Mouse (Mus musculus): ENCODE measurements around the gene Fnip2. TPM values are rescaled to one million over a fixed set of nuclear protein-coding genes. Genes with fewer than 3 reads are reported as not detected.
"Not testable (repeated sequence)": the region's sequence is repeated elsewhere in the genome, so short reads cannot be mapped to it uniquely, and the experiment has no call there.

The Fnip2 gene
- polyA plus RNA-seq, 1 experiment from 2014 or later: 5.3 TPM

- no peak overlapping the region for H3K9ac ChIP-seq
- no peak overlapping the region for H3K4me3 ChIP-seq
- H3K27ac ChIP-seq (ENCODE audit: poor library complexity, severe bottlenecking): no peak overlapping the region
- WGBS: 85% methylated on average over 5 of the region's 5 CpGs
- no peaks in the 10 kb centered on the region for H3K27me3 ChIP-seq (replicated peaks)
- H3K4me1 ChIP-seq (replicated peaks): peaks cover 29% of the 10 kb centered on the region
- no peak overlapping the region for H3K4me2 ChIP-seq
- H3K9me3 ChIP-seq (replicated peaks): peaks cover 4% of the 10 kb centered on the region; the same call in 1 of the 2 replicates
- ATAC-seq (ENCODE audit: insufficient number of reproducible peaks, low FRiP score): no peak
- peaks cover 30% of the 10 kb centered on the region for H3K36me3 ChIP-seq
Measured at GRCm38 (mm10) chr3:79472362-79472761, 95.2 kb downstream of the Fnip2 start.

DNA sequence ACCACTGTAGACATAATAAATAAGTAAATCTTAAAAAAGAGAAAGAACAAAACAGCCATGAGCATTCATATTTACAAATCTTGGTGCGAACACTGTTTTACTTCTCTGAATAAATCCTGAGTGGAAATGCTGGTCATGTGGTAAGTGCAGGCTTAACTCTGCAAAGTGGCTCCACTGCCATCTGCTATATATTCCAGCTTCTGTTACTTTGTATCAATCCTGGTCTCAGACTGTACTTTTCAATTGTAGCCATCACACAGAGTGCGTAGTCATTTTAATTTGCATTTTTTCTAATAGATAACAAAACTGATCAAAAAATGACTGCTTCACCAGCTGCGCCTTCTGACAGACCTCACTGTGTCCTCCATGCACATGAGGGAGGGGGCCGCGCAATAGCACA is 98.2 kb downstream of the Fnip2 start:
- Histone ChIP-seq H3K9me3 (replicated peaks) (peaks cover 9% of the 10 kb centered on the region; the same call in 1 of the 2 replicates), H3K4me1 (replicated peaks) (peaks cover 14% of the 10 kb centered on the region; the same call in 1 of the 2 replicates), H3K9ac (no peak overlapping the region), H3K4me3 (no peak overlapping the region), H3K27me3 (replicated peaks) (no peaks in the 10 kb centered on the region), H3K27ac (ENCODE audit: poor library complexity, severe bottlenecking) (no peak overlapping the region), H3K4me2 (no peak overlapping the region), H3K36me3 (peaks cover 26% of the 10 kb centered on the region)
- WGBS: 95% methylated on average over 5 of the region's 5 CpGs
- no peak for ATAC-seq (ENCODE audit: insufficient number of reproducible peaks, low FRiP score)

GRCm38 (mm10) chr3:79458651-79459275 is 108.8 kb downstream of the Fnip2 start:
- no peak overlapping the region for H3K27ac ChIP-seq (ENCODE audit: poor library complexity, severe bottlenecking)
- peaks cover 38% of the 10 kb centered on the region for H3K36me3 ChIP-seq
- H3K4me1 ChIP-seq (replicated peaks): no peaks in the 10 kb centered on the region; the same call in 1 of the 2 replicates
- H3K4me2 ChIP-seq: no peak overlapping the region
- H3K9me3 ChIP-seq (replicated peaks): no peaks in the 10 kb centered on the region
- no peak for ATAC-seq (ENCODE audit: insufficient number of reproducible peaks, low FRiP score)
- no peak overlapping the region for H3K4me3 ChIP-seq
- WGBS: 77% methylated on average over 14 of the region's 14 CpGs
- H3K27me3 ChIP-seq (replicated peaks): no peaks in the 10 kb centered on the region
- H3K9ac ChIP-seq: no peak overlapping the region

DNA sequence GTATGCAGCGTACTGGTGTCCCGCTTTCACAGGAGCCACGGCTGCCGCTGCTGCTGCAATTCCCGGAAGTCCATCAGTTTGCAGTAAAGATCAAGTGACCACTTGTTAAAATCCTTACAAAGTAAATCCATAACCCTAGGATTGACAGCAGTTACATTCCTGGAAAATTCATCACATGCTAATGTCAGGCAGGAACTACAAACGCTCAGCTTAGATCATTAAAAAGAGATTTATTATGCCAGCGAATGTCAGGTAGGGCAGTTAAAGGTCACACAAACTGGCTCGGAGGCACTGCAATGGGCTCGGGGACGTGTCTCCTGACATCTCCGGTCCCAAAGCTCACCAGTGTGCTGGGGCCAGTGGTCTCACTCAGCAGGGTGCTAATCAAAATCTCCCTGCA is 111.8 kb downstream of the Fnip2 start:
- H3K27ac ChIP-seq (ENCODE audit: poor library complexity, severe bottlenecking): no peak overlapping the region
- H3K4me2 ChIP-seq: no peak overlapping the region
- no peaks in the 10 kb centered on the region for H3K27me3 ChIP-seq (replicated peaks)
- peaks cover 24% of the 10 kb centered on the region for H3K36me3 ChIP-seq
- 79% methylated on average over 11 of the region's 11 CpGs for WGBS
- H3K9ac ChIP-seq: no peak overlapping the region
- H3K4me3 ChIP-seq: no peak overlapping the region
- H3K4me1 ChIP-seq (replicated peaks): no peaks in the 10 kb centered on the region; the same call in 1 of the 2 replicates
- ATAC-seq (ENCODE audit: insufficient number of reproducible peaks, low FRiP score): no peak
- no peaks in the 10 kb centered on the region for H3K9me3 ChIP-seq (replicated peaks)

GRCm38 (mm10) chr3:79452696-79453263 is 114.8 kb downstream of the Fnip2 start:
- H3K27ac ChIP-seq (ENCODE audit: poor library complexity, severe bottlenecking): no peak overlapping the region
- peaks cover 5% of the 10 kb centered on the region for H3K36me3 ChIP-seq
- 81% methylated on average over 14 of the region's 14 CpGs for WGBS
- H3K4me1 ChIP-seq (replicated peaks): no peaks in the 10 kb centered on the region
- H3K4me3 ChIP-seq: no peak overlapping the region
- no peak overlapping the region for H3K4me2 ChIP-seq
- no peak for ATAC-seq (ENCODE audit: insufficient number of reproducible peaks, low FRiP score)
- H3K27me3 ChIP-seq (replicated peaks): no peaks in the 10 kb centered on the region
- no peaks in the 10 kb centered on the region for H3K9me3 ChIP-seq (replicated peaks)
- H3K9ac ChIP-seq: no peak overlapping the region

DNA sequence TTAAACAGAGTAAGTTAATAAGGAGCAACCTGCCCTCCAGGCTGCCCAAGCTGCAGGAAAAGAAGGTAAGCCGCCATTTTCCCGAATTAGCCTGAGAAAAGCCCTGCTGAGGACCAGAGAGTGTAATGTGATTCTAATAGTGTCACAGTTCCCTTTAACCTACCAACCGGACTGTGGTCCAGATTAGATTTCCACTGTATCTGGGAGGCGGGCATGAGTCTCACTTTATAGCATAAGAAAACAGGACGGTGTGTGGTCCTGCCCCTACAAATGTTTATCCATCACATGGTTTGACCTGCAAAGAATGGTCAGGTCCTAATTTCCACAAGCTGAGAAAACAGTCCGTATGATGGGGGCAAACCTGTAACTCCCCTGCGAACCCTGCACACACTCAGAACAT is 118.2 kb downstream of the Fnip2 start:
- WGBS: 80% methylated on average over 7 of the region's 7 CpGs
- Histone ChIP-seq H3K36me3 (no peaks in the 10 kb centered on the region), H3K4me2 (no peak overlapping the region), H3K4me3 (no peak overlapping the region), H3K9me3 (replicated peaks) (no peaks in the 10 kb centered on the region), H3K4me1 (replicated peaks) (no peaks in the 10 kb centered on the region), H3K9ac (no peak overlapping the region), H3K27me3 (replicated peaks) (no peaks in the 10 kb centered on the region), H3K27ac (ENCODE audit: poor library complexity, severe bottlenecking) (no peak overlapping the region)
- ATAC-seq (ENCODE audit: insufficient number of reproducible peaks, low FRiP score): no peak

GRCm38 (mm10) chr3:79448421-79448820 is 119.2 kb downstream of the Fnip2 start:
- H3K9me3 ChIP-seq (replicated peaks): peaks cover 4% of the 10 kb centered on the region; the same call in 1 of the 2 replicates
- no peaks in the 10 kb centered on the region for H3K36me3 ChIP-seq
- H3K27me3 ChIP-seq (replicated peaks): no peaks in the 10 kb centered on the region
- WGBS: 75% methylated on average over 5 of the region's 5 CpGs
- ATAC-seq (ENCODE audit: insufficient number of reproducible peaks, low FRiP score): no peak
- H3K9ac ChIP-seq: no peak overlapping the region
- no peak overlapping the region for H3K4me3 ChIP-seq
- H3K27ac ChIP-seq (ENCODE audit: poor library complexity, severe bottlenecking): no peak overlapping the region
- H3K4me1 ChIP-seq (replicated peaks): no peaks in the 10 kb centered on the region
- no peak overlapping the region for H3K4me2 ChIP-seq

GRCm38 (mm10) chr3:79446648-79447047 is 120.9 kb downstream of the Fnip2 start:
- H3K4me3 ChIP-seq; H3K36me3 ChIP-seq; H3K4me1 ChIP-seq (replicated peaks); H3K27ac ChIP-seq (ENCODE audit: poor library complexity, severe bottlenecking); ATAC-seq (ENCODE audit: insufficient number of reproducible peaks, low FRiP score); H3K9me3 ChIP-seq (replicated peaks); H3K4me2 ChIP-seq; H3K9ac ChIP-seq; H3K27me3 ChIP-seq (replicated peaks): not testable (repeated sequence)
- 63% methylated on average over 3 of the region's 3 CpGs for WGBS

DNA sequence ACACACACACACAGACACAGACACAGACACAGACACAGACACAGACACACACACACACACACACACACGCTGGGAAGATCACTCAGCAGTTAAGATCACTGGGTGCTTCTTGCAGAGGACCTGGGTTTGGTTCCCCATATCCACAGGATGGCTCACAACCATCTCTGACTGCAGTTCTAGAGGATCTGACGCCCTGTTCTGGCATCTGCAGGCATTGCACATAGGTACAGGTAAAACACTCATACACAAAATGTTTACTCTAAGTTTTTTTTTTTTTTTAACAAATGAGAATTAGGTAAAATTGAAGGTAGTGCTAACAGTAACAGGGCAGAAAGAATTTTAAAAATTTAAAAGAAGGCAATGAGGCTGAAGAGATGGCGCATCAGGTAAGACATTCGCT is 121.5 kb downstream of the Fnip2 start:
- no peaks in the 10 kb centered on the region for H3K27me3 ChIP-seq (replicated peaks)
- no peak overlapping the region for H3K4me2 ChIP-seq
- no peak overlapping the region for H3K4me3 ChIP-seq
- H3K36me3 ChIP-seq: no peaks in the 10 kb centered on the region
- WGBS: 87% methylated on average over 4 of the region's 4 CpGs
- H3K9me3 ChIP-seq (replicated peaks): peaks cover 4% of the 10 kb centered on the region; the same call in 1 of the 2 replicates
- no peak for ATAC-seq (ENCODE audit: insufficient number of reproducible peaks, low FRiP score)
- no peak overlapping the region for H3K27ac ChIP-seq (ENCODE audit: poor library complexity, severe bottlenecking)
- H3K4me1 ChIP-seq (replicated peaks): no peaks in the 10 kb centered on the region
- H3K9ac ChIP-seq: no peak overlapping the region

DNA sequence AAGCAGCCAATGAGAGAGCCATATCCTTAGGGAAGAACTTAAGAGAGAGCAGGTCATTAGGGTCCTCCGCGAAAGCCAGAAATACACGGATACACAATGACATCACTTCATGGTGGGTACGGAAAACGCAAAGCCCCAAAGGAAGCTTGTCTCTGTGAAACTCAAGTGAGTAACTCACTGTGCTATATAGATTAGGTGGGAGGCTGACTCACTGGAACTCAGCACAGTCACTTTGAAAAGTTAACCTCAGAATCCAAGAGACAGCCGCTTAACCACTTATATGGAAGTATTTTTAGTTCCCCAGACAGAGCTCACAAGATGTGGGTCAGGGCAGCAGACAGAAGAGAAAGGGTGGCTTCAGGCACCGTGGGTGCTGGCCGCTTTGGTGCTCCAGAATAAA is 122.6 kb downstream of the Fnip2 start:
- Histone ChIP-seq H3K36me3 (no peaks in the 10 kb centered on the region), H3K27ac (ENCODE audit: poor library complexity, severe bottlenecking) (no peak overlapping the region), H3K4me1 (replicated peaks) (no peaks in the 10 kb centered on the region), H3K4me2 (no peak overlapping the region), H3K27me3 (replicated peaks) (no peaks in the 10 kb centered on the region), H3K9ac (no peak overlapping the region), H3K4me3 (no peak overlapping the region), H3K9me3 (replicated peaks) (peaks cover 4% of the 10 kb centered on the region; the same call in 1 of the 2 replicates)
- ATAC-seq (ENCODE audit: insufficient number of reproducible peaks, low FRiP score): no peak
- 59% methylated on average over 8 of the region's 8 CpGs for WGBS

GRCm38 (mm10) chr3:79443850-79444249 is 123.7 kb downstream of the Fnip2 start:
- H3K27ac ChIP-seq (ENCODE audit: poor library complexity, severe bottlenecking): no peak overlapping the region
- no peak overlapping the region for H3K9ac ChIP-seq
- ATAC-seq (ENCODE audit: insufficient number of reproducible peaks, low FRiP score): no peak
- H3K9me3 ChIP-seq (replicated peaks): peaks cover 4% of the 10 kb centered on the region; the same call in 1 of the 2 replicates
- H3K27me3 ChIP-seq (replicated peaks): no peaks in the 10 kb centered on the region
- H3K4me1 ChIP-seq (replicated peaks): no peaks in the 10 kb centered on the region
- H3K36me3 ChIP-seq: no peaks in the 10 kb centered on the region
- 54% methylated on average over 4 of the region's 4 CpGs for WGBS
- H3K4me3 ChIP-seq: no peak overlapping the region
- H3K4me2 ChIP-seq: no peak overlapping the region

Measured in heart, embryonic 12.5 days (tissue).